ENCODE assay signal across 9 mouse cellular contexts in genomic region chr5:113014111-113014807, GRCm38 (mm10). TPM values are rescaled to one million over a fixed set of nuclear protein-coding genes. Genes with fewer than 3 reads are reported as not detected.
DNase-seq lines count a peak whose midpoint lies in the region; ATAC-seq and TF ChIP-seq lines count a peak whose summit lies in the region.
"Had no signal": no experiment of that assay in that cellular context is flagged by ENCODE, and none has a peak within 500 bp of the region (broad histone marks: within the 10 kb centered on the region; RNA-seq: fewer than 3 reads in every experiment).

No protein-coding gene starts in this region.

- in situ Hi-C loops in ES-E14 (cut with MboI; ENCODE audit: low sequenced_read_pairs in 2 of 2, unreplicated experiment in 2 of 2) = no loop called here

- peak overlapping the region; percentile 81 for H3K27ac ChIP-seq in gastrocnemius, adult 2 months
- H3K27ac ChIP-seq in ES-E14 (ENCODE audit: insufficient read depth, low read depth, low read length, poor library complexity, severe bottlenecking) = no peak overlapping the region
- H3K27ac ChIP-seq in forebrain, postnatal 0 days (ENCODE audit: low read depth, low read length) = no peak overlapping the region
- no peak overlapping the region for H3K27ac ChIP-seq in limb, embryonic 14.5 days (replicated peaks; ENCODE audit: low read depth, low read length)
- no peak overlapping the region for H3K27ac ChIP-seq in stomach, embryonic 16.5 days (ENCODE audit: low read length)

- no peaks in the 10 kb centered on the region for H3K9me3 ChIP-seq in ES-E14 (ENCODE audit: control insufficient read depth, insufficient read depth, low read depth, low read length)
- no peaks in the 10 kb centered on the region for H3K9me3 ChIP-seq in forebrain, postnatal 0 days (ENCODE audit: low read length)
- no peaks in the 10 kb centered on the region for H3K9me3 ChIP-seq in limb, embryonic 14.5 days (ENCODE audit: control insufficient read depth, low read length)
- no peaks in the 10 kb centered on the region for H3K9me3 ChIP-seq in stomach, embryonic 16.5 days (replicated peaks; ENCODE audit: control insufficient read depth, low read length)

- peak; percentile 40 for TF ChIP-seq CTCF in gastrocnemius, adult 2 months (IDR thresholded peaks at IDR 0.05)
- no peak for TF ChIP-seq CTCF in forebrain, postnatal 0 days (IDR thresholded peaks at IDR 0.05; ENCODE audit: low read depth)

- H3K27me3 ChIP-seq in forebrain, postnatal 0 days (ENCODE audit: insufficient read depth, low read length) = no peaks in the 10 kb centered on the region
- H3K27me3 ChIP-seq in limb, embryonic 14.5 days (ENCODE audit: control insufficient read depth, insufficient read depth, low read length) = 0 out of 2 replicates have a peak, but pooled peaks cover 3% of the 10 kb centered on the region
- H3K27me3 ChIP-seq in stomach, embryonic 16.5 days (ENCODE audit: control insufficient read depth, insufficient read depth, low read length) = no peaks in the 10 kb centered on the region

- H3K36me3 ChIP-seq in ES-E14 (ENCODE audit: control insufficient read depth, insufficient read depth, low read length, poor library complexity, severe bottlenecking) = no peaks in the 10 kb centered on the region
- no peaks in the 10 kb centered on the region for H3K36me3 ChIP-seq in forebrain, postnatal 0 days (ENCODE audit: insufficient read depth)
- H3K36me3 ChIP-seq in limb, embryonic 14.5 days (ENCODE audit: control insufficient read depth, insufficient read depth, low read length) = no peaks in the 10 kb centered on the region
- H3K36me3 ChIP-seq in stomach, embryonic 16.5 days (ENCODE audit: control insufficient read depth, insufficient read depth, low read length) = no peaks in the 10 kb centered on the region

- 37% methylated on average over 16 of the region's 16 CpGs for WGBS in forebrain, postnatal 0 days
- 56% methylated on average over 16 of the region's 16 CpGs for WGBS in limb, embryonic 14.5 days
- 38% methylated on average over 16 of the region's 16 CpGs for WGBS in stomach, embryonic 16.5 days

- peak; percentile 45 for DNase-seq in gastrocnemius, adult 2 months
- DNase-seq in gastrocnemius, adult 8-10 months (ENCODE audit: low spot score in 2 of 2) = no peak
- no peak for DNase-seq in ES-E14 (ENCODE audit: low read depth, low spot score)
- peak; percentile 28 for DNase-seq in forebrain, postnatal 0 days
- no peak for DNase-seq in limb, embryonic 14.5 days (ENCODE audit: low spot score)
- no peak for DNase-seq in frontal cortex, adult 2 months (ENCODE audit: extremely low spot score in 1 of 2, low spot score in 1 of 2)
- DNase-seq in layer of hippocampus, adult 18-20 months (ENCODE audit: low spot score in 2 of 2) = no peak

- intact Hi-C loops in gastrocnemius, adult 2 months (cut with DNase I) = loop anchor here (5.0 kb wide), 1 partner anchor 142 kb away; no protein-coding TSS in a partner anchor

- H3K4me2 ChIP-seq in forebrain, postnatal 0 days (ENCODE audit: low read depth) = peak overlapping the region; percentile 77
- H3K4me2 ChIP-seq in limb, embryonic 14.5 days (replicated peaks; ENCODE audit: low read depth, low read length, severe bottlenecking) = peak overlapping the region; percentile 63
- peak overlapping the region; percentile 76 for H3K4me2 ChIP-seq in stomach, embryonic 16.5 days (ENCODE audit: low read depth, low read length)

- ATAC-seq in forebrain, postnatal 0 days = 0 out of 2 replicates have a peak, but pooled peaks have one; percentile 9
- ATAC-seq in limb, embryonic 14.5 days (ENCODE audit: low FRiP score, low read depth) = no peak
- ATAC-seq in stomach, embryonic 16.5 days (ENCODE audit: insufficient read depth, low FRiP score) = no peak

- H3K4me1 ChIP-seq in ES-E14 (ENCODE audit: control insufficient read depth in 2 of 2, insufficient read depth in 2 of 2, low read length in 2 of 2, poor library complexity in 1 of 2) = peaks cover 0 to 9% of the 10 kb centered on the region in 2 experiments; a peak in 2 of 4 replicates
- peaks cover 3% of the 10 kb centered on the region for H3K4me1 ChIP-seq in forebrain, postnatal 0 days (ENCODE audit: insufficient read depth)
- peaks cover 9% of the 10 kb centered on the region for H3K4me1 ChIP-seq in limb, embryonic 14.5 days (ENCODE audit: control insufficient read depth, insufficient read depth, low read length)
- H3K4me1 ChIP-seq in stomach, embryonic 16.5 days (ENCODE audit: control insufficient read depth, insufficient read depth, low read length) = peaks cover 12% of the 10 kb centered on the region

- no peak for TF ChIP-seq POLR2A in limb, embryonic 14.5 days (IDR thresholded peaks at IDR 0.05; ENCODE audit: borderline replicate concordance, extremely low read depth, insufficient read depth, insufficient read length)

- H3K9ac ChIP-seq in ES-E14 (ENCODE audit: insufficient read depth, low read depth, low read length, poor library complexity, severe bottlenecking) = 0 out of 2 replicates have a peak overlapping the region, but pooled peaks have one; percentile 79
- H3K9ac ChIP-seq in forebrain, postnatal 0 days = peak overlapping the region; percentile 76
- H3K9ac ChIP-seq in limb, embryonic 14.5 days (ENCODE audit: low read depth, low read length, severe bottlenecking) = peak overlapping the region; percentile 82
- H3K9ac ChIP-seq in stomach, embryonic 16.5 days (ENCODE audit: low read length) = peak overlapping the region; percentile 75

- H3K4me3 ChIP-seq in gastrocnemius, adult 2 months = peak overlapping the region; percentile 80
- H3K4me3 ChIP-seq in ES-E14 (ENCODE audit: insufficient read depth in 1 of 2, low read depth in 1 of 2, low read length in 2 of 2, poor library complexity in 1 of 2, severe bottlenecking in 1 of 2) = peak overlapping the region; percentile 81 to 83; a peak in 3 of 4 replicates
- peak overlapping the region; percentile 66 for H3K4me3 ChIP-seq in forebrain, postnatal 0 days (ENCODE audit: low read depth, low read length)
- peak overlapping the region; percentile 64 for H3K4me3 ChIP-seq in limb, embryonic 14.5 days (replicated peaks; ENCODE audit: low read length)
- peak overlapping the region; percentile 69 for H3K4me3 ChIP-seq in stomach, embryonic 16.5 days (replicated peaks; ENCODE audit: low read length)

TF ChIP-seq in ES-E14, 5 proteins besides CTCF, POLR2A, EP300 and RAD21:
- TF ChIP-seq HCFC1 (IDR thresholded peaks at IDR 0.05; ENCODE audit: borderline replicate concordance, insufficient read depth, low read length) (no peak), CHD2 (IDR thresholded peaks at IDR 0.05; ENCODE audit: low read depth, low read length) (no peak), ZNF384 (IDR thresholded peaks at IDR 0.05; ENCODE audit: low read depth, low read length) (no peak), ZC3H11A (IDR thresholded peaks at IDR 0.05; ENCODE audit: borderline replicate concordance, low read depth, low read length) (no peak), MAFK (IDR thresholded peaks at IDR 0.05; ENCODE audit: insufficient read depth, low read depth, low read length) (no peak)
TF ChIP-seq in ES-E14: peak in this region for 0.

RNA-seq across cellular contexts. Expression of gene Grk3, which starts 1.3 kb away (rescaled TPM):
- total RNA-seq in gastrocnemius, adult 2 months (2021) = 1 to 10 TPM; 4.6 to 5.0 TPM
- total RNA-seq in gastrocnemius, adult 8-10 months (2022) = 1 to 10 TPM; 5.0 to 7.0 (median 5.4) TPM
- 4.2 and 4.5 TPM in 2 replicates for total RNA-seq in ES-E14 (2012; rRNA removed)
- total RNA-seq in forebrain, postnatal 0 days (2014; rRNA removed) = 49.7 and 56.3 TPM in 2 replicates
- polyA plus RNA-seq in forebrain, postnatal 0 days (2015; fragmentation: Nextera tagmentation; extraction: Ambion mirVana) = 5.9 and 12.3 TPM in 2 replicates
- 13.1 and 14.6 TPM in 2 replicates for polyA plus RNA-seq in limb, embryonic 14.5 days (2012; rRNA removed)
- 7.5 and 9.6 TPM in 2 replicates for polyA plus RNA-seq in limb, embryonic 14.5 days (2014; fragmentation: Nextera tagmentation; extraction: Ambion mirVana)
- polyA plus RNA-seq in stomach, embryonic 16.5 days (2015; fragmentation: Nextera tagmentation; extraction: Ambion mirVana) = 14.9 and 15.8 TPM in 2 replicates
- polyA plus RNA-seq in frontal cortex, adult 2 months (2012; rRNA removed) = 55.7 and 62.3 TPM in 2 replicates
- total RNA-seq in layer of hippocampus, adult 18-20 months (2021) = 10 to 100 TPM; 80.7 to 81.4 TPM

RNA-seq across cellular contexts. Expression of gene Crybb2, which starts 55.7 kb away (rescaled TPM):
- not detected for total RNA-seq in gastrocnemius, adult 2 months (2021)
- not detected for total RNA-seq in gastrocnemius, adult 8-10 months (2022)
- total RNA-seq in ES-E14 (2012; rRNA removed) = not detected in 2 replicates
- not detected in 2 replicates for total RNA-seq in forebrain, postnatal 0 days (2014; rRNA removed)
- polyA plus RNA-seq in forebrain, postnatal 0 days (2015; fragmentation: Nextera tagmentation; extraction: Ambion mirVana) = not detected in 2 replicates
- not detected in 2 replicates for polyA plus RNA-seq in limb, embryonic 14.5 days (2012; rRNA removed)
- polyA plus RNA-seq in limb, embryonic 14.5 days (2014; fragmentation: Nextera tagmentation; extraction: Ambion mirVana) = not detected in 2 replicates
- not detected in 2 replicates for polyA plus RNA-seq in stomach, embryonic 16.5 days (2015; fragmentation: Nextera tagmentation; extraction: Ambion mirVana)
- polyA plus RNA-seq in frontal cortex, adult 2 months (2012; rRNA removed) = not detected in 2 replicates
- total RNA-seq in layer of hippocampus, adult 18-20 months (2021) = not detected
- polyA plus RNA-seq: gonadal fat pad, adult 2 months had no signal

Comparison
In these comparisons a context has a peak if more than half of its experiments do, and no peak if none do; other contexts are left out.
1. DNase-seq: peak in gastrocnemius, adult 2 months (single experiment) and forebrain, postnatal 0 days (single experiment); none in gastrocnemius, adult 8-10 months (0 of 2), ES-E14 (single experiment), limb, embryonic 14.5 days (single experiment), frontal cortex, adult 2 months (0 of 2) and layer of hippocampus, adult 18-20 months (0 of 2).
2. Peak in every context shown above with its lines, with median percentiles within 50 percentile points of each other: H3K4me3 ChIP-seq, H3K9ac ChIP-seq and H3K4me2 ChIP-seq.